In genomic region chr1:135607019-135607418, GRCm38 (mm10) we compare ENCODE assay signal across 8 mouse cellular contexts. TPM values are rescaled to one million over a fixed set of nuclear protein-coding genes. Genes with fewer than 3 reads are reported as not detected.
DNase-seq lines count a peak whose midpoint lies in the region; ATAC-seq and TF ChIP-seq lines count a peak whose summit lies in the region.

Gene Nav1 (minus strand): TSS chr1:135607295.

- H3K4me3 ChIP-seq in heart, embryonic 12.5 days: no peak within 1 kb of the TSS
- H3K4me3 ChIP-seq in liver, postnatal 0 days (ENCODE audit: low read depth, low read length): no peak within 1 kb of the TSS

- peaks cover 24% of the 10 kb centered on the region for H3K36me3 ChIP-seq in heart, embryonic 12.5 days
- no peaks in the 10 kb centered on the region for H3K36me3 ChIP-seq in liver, postnatal 0 days (replicated peaks; ENCODE audit: insufficient read depth, low read length)

- 48% methylated on average over 7 of the region's 7 CpGs for WGBS in heart, embryonic 12.5 days
- 61% methylated on average over 7 of the region's 7 CpGs for WGBS in liver, postnatal 0 days (ENCODE audit: insufficient replicate concordance)

- ATAC-seq in heart, embryonic 12.5 days (ENCODE audit: insufficient number of reproducible peaks, low FRiP score): no peak
- no peak for ATAC-seq in liver, postnatal 0 days

- no peaks in the 10 kb centered on the region for H3K9me3 ChIP-seq in heart, embryonic 12.5 days (replicated peaks)
- H3K9me3 ChIP-seq in liver, postnatal 0 days (ENCODE audit: low read length): no peaks in the 10 kb centered on the region

- H3K4me2 ChIP-seq in heart, embryonic 12.5 days: no peak within 1 kb of the TSS
- no peak within 1 kb of the TSS for H3K4me2 ChIP-seq in liver, postnatal 0 days (ENCODE audit: low read depth, low read length)

- TF ChIP-seq EP300 in liver, postnatal 0 days (IDR thresholded peaks at IDR 0.05; ENCODE audit: low read depth): no peak

- no peak for DNase-seq in heart, adult 18-20 months
- no peak for DNase-seq in heart, adult 9 months (ENCODE audit: low spot score in 2 of 2)
- no peak for DNase-seq in adrenal gland, postnatal 10 days
- no peak for DNase-seq in left cerebral cortex, postnatal 4 days
- no peak for DNase-seq in thymus, postnatal 14 days
- no peak for DNase-seq in liver, postnatal 0 days
- DNase-seq in right cerebral cortex, postnatal 14 days: no peak

- H3K27me3 ChIP-seq in heart, embryonic 12.5 days (replicated peaks): no peaks in the 10 kb centered on the region
- no peaks in the 10 kb centered on the region for H3K27me3 ChIP-seq in liver, postnatal 0 days (ENCODE audit: insufficient read depth, low read length)

- TF ChIP-seq CTCF in liver, postnatal 0 days (IDR thresholded peaks at IDR 0.05; ENCODE audit: low read depth): no peak

- H3K9ac ChIP-seq in heart, embryonic 12.5 days: no peak within 1 kb of the TSS
- H3K9ac ChIP-seq in liver, postnatal 0 days (replicated peaks): no peak within 1 kb of the TSS

- intact Hi-C loops in left cerebral cortex, postnatal 4 days (cut with DNase I): no loop called here

- no peak within 1 kb of the TSS for H3K27ac ChIP-seq in heart, embryonic 12.5 days (ENCODE audit: poor library complexity, severe bottlenecking)
- H3K27ac ChIP-seq in liver, postnatal 0 days (ENCODE audit: low read depth): no peak within 1 kb of the TSS

- peaks cover 21% of the 10 kb centered on the region; the same call in 1 of the 2 replicates for H3K4me1 ChIP-seq in heart, embryonic 12.5 days (replicated peaks)
- H3K4me1 ChIP-seq in liver, postnatal 0 days (ENCODE audit: insufficient read depth): no peaks in the 10 kb centered on the region

RNA-seq across cellular contexts. Expression of gene Nav1, which starts in this region (rescaled TPM):
- 10 to 100 TPM; 16.3 to 16.7 TPM for total RNA-seq in heart, adult 18-20 months (2021)
- 10 to 100 TPM; 20.8 to 35.2 TPM for total RNA-seq in adrenal gland, postnatal 10 days (2021)
- 38.9 and 45.1 TPM in 2 replicates for polyA plus RNA-seq in heart, embryonic 12.5 days (2016; fragmentation: Nextera tagmentation; extraction: Ambion mirVana)
- 100 to 1,000 TPM; 232 to 237 TPM for total RNA-seq in left cerebral cortex, postnatal 4 days (2021)
- polyA plus RNA-seq in liver, postnatal 0 days (2015; fragmentation: Nextera tagmentation; extraction: Ambion mirVana): 0.92 and 0.94 TPM in 2 replicates

Comparison
In these comparisons a context has a peak if more than half of its experiments do, and no peak if none do; other contexts are left out.
1. RNA of gene Nav1 (total RNA-seq): 232 to 237 TPM in left cerebral cortex, postnatal 4 days; 20.8 to 35.2 TPM in adrenal gland, postnatal 10 days and 16.3 to 16.7 TPM in heart, adult 18-20 months; every median in the first group is over 4 times any median in the second.
2. RNA of gene Nav1 (polyA plus RNA-seq): 38.9 to 45.1 TPM in heart, embryonic 12.5 days; 0.92 to 0.94 TPM in liver, postnatal 0 days; every median in the first group is over 10 times any median in the second.